Mouse (Mus musculus) embryo, embryonic 9.5 days (tissue): ENCODE results near the gene Mxi1.
A peak's percentile ranks its signal among the peaks of the same experiment; 100 is the strongest.

Experiments
- DNase-seq: peaks from one replicate; pipeline ENCODE4 v3.0.0-alpha.2; 2017; ENCODE audit errors: extremely low spot score

Mxi1 gene

DNA sequence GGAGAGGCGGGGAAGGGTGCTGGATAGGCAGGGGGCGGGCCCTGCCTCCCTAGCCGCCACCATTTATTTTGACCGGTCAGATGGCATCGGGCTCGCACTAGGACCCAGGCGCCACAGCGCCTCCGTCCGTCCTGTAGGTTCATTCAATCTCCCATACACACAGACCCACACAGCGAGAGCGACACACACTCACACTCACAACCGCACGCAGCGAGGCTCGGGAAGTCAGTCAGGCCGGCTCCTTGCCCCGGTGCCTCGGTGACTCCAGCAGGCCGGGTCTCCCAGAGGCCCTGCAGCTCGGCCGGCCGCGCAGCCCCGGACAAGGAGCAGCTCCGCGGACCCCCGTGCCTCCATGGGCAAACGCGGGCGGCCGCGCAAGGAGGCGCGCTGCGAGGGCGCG is at the start of gene Mxi1:
Gene Mxi1, plus strand, starts transcription at position 171 of the 400 bp plus-strand sequence.
- peak; percentile 86 for DNase-seq

DNA sequence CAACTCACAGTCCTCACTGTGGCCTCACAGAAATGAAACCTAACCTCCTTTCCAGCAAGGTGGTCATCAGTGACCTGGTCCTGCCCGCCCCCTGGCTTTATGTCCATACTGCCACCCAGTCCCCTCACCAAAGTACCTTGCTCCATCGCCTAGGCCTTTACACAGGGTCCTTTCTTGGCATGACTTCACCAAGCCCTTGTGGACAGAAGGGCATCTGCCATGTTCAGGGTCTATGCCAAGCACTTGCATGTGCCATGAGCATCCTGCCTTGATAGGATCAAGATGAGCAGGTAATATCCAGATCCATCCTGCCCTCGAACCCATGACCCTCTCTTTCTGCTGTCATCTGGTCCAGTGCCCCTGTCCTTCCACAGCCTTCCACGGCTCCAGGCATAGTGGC is 49.5 kb upstream of the Mxi1 start:
- DNase-seq, result no peak

DNA sequence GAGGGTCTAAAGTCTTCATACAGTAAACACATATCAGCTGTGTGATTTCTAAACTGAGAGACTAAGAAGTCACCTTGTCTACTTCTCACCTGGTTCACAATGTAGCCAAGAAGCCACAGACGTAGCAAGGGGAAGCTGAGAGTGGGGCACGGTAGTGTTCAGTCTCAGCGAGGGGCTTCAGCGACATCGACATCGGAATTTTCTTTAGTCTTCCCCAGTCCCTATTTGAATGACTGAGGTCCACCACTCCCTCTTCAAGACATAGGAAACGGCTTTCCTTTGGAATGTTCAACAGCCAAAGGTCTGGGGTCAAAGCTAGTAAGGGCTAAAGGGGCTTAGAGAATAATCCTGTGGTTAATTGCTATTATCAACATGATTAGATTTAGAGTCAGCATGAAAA is 48.3 kb upstream of the Mxi1 start:
- DNase-seq, result no peak

DNA sequence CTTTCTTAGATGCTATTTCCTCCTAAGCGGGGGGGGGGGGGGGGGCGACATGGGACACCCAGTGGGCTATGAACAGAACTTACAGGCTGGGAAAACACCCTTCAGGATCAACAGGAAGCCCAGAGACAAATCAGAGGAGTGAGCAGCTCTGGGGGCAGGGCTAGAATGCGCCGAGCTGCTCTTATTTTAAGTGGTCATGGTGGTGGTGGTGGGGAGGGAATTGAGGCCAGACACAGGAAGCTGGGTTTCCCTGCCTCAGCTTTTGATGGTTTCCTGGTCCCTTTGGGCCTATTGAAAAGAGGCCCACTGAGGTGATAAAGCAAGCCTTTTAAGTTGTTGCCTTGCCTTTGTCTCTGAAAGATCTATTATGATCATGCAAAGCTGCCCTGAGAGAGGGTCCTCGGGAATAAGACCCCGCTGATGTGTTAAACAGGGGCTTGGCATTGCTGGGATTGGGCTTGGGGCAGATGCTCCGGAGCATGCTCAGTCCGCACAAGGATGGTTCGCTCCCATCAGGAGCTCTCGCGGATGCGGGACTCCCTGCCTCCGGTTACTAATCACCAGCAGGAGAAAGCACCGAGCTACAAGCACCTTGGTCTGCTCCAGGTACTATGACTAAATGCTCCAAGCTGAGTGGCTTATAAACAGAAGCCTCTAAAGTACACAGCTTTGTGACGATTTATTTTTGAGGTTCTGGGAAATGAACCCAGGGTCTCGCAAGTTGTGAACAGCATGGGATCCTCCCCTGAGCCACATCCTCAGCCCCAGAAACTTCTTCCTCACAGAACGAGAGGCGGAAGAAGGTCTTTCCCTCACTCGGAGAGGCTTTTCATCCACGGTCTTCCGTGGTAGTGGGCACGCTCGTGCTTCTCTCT is 46.2 kb upstream of the Mxi1 start:
- DNase-seq, result peak; percentile 31

DNA sequence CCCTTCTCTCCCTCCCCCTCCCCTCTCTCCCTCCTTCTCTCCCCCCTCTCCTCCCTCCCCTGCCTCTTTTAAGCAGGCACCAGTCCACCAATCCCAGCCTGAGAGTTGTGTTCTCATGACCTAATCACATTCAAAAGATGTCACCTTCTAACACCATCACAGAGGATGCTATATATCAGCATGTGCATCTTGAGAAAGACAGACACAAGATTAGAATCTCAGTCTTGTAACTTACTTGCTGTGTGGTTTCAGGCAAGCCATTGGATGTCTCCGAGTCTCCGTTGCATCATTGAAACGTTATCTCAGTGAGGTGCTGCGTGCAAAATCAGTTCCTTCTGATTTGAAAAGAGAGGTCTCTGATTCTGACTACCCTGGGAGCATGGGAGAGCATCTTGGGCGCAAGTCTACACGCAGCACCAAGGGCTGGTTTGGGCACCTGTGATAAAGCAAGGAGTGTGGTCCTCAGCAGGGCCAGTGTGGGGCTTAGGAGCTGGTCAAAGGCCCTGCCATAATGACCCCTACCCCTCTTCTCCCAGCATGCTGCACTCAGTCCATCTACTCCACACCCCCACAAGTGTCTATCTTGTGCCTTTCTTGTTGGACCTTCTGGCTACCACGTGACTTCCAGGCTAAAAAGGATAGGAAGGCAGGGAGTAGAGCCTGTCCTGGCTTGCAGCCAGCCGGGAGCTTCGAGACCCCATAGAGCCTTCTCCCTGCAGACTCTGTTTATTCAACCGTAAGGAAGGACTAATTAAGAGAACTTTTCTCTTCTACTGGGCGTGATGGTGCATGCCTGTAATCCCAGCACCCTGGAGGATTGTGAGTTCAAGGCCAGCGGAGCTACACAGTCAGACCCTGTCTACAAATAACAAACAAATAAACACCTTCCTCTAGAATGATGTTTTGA is 45.2 kb upstream of the Mxi1 start:
- no peak for DNase-seq

DNA sequence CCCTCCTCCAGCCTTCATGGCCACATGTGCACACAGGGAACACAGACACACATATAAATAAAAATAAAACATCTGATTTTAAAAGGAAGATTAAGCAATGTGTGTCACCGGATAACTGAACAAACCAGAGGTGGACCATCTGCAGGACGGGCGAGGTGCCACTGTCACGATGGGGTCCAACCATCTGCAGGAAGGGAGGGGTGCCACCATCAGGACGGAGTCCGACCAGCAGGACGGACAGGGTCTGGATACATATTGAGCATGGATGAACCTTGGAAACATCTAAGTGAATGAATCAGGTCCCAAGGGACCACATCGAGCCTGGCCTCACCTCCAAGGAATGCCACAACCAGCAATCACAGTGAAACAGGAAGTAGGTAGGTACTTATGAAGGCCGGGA is 43.0 kb upstream of the Mxi1 start:
- DNase-seq, result no peak

DNA sequence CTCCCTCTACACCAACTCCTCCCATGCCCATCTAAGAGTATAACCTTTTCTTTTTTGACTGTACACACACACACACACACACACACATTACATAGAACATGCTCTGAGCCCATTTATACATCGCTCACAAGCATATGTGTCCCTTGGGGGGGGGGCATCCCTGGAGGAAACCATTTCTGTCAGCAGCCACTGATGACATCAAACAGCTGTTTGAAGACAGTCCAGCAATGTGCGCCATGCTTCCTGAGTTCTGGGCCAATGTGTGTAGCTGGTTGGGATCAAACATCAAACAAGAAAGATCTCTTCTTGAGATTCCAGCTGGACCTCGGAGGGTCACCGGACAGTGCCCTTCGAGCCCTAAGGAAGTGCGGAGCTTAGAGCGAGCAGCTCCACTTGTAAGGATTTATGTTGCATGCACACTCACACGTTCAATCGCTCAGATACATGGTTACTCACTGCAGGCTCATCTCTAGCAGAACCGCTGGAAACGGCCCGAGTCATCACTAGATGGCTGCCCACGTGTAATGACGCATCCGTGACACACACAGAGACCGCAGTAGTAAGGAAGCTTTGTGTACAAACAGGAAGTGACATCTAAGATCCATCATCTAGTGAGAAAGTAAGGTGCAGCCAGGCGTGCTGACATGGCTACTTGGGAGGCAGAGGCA is 37.1 kb upstream of the Mxi1 start:
- no peak for DNase-seq

DNA sequence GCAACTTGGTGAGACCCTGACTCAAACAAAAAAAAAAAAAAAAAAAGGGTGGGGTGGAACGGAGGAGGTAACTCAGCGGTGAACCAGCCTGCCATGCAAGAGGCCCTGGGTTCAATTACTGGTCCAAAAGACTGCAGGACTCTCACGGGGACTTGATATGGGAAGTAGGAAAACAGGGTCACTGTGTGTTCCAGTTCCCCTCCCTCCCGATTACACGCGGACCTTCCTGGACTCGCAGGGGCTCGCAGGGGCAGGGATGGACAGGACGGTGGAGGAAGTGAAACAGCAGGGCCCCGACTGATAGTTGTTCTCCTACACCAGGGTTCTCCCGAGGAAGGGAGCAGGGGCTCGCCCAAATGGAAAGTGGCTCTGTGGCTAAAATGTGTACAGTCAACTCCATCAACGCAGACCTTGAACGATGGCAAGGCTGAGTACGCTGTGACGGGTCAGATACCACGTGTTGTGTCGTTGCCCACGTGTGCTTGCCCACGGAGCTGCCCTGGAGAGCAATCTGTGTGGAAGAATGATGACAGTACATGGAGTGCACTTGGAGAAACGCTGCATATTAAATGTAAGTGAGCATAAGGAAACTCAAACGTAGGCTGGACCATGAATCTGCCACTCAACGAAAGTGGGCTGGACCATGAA is 36.4 kb upstream of the Mxi1 start:
- DNase-seq, result no peak

DNA sequence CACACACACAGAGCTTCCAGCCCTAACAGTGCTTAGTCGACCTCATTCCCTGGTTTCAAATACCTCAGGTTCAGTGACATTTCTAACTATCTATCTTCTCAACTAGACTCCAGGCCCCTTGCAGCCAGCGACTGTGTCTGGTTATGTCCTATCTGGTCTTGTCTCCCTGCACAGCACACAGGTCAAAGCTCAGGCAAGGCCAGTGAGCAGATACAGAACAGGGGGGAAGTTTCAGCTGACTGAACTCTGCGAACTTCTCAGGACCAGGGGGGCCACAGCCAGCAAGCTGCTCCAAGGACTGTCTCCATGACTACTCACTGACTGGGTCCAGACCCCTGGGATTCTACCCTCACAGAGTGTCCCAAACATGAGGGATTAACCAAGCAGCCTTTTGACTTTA is 35.1 kb upstream of the Mxi1 start:
- DNase-seq, result peak; percentile 30

DNA sequence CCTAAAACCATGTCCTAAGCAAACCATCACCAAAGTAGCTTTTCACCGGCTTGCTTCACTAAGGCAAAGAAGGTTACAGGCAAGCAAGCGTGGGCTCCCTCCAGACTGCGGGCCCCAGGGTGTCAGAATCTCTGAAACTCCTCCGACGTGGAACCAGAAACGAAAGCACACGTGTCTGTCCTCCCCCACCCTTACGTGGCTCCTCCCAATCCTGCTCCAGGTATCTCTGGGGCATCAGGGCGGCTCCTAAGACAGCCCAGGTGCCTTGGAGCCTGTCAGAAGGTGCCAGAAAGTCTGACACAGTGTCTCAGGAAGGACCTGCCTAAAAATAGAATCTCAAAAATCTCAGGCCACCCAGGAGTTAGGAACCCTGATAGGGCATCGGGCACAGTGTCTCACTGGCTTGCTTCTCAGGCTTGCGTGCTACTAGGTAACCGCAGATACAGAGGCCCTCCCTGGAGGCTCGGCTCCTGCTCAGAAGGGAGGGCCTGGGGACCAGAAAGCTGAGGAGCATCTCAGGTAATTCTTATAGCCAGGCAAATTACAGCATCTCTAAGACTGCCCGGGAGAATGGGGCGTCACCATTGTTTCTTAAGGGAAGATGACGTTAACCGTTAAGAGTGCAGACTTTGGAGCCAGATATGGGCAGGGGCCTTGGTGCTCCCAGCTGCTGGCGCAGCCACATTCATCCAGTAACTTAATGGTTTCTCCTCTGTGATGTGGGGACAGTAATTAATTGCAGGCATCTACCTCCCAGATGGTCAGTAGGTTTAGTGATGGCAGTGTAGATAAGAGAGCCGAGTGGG is 33.2 kb upstream of the Mxi1 start:
- no peak for DNase-seq

DNA sequence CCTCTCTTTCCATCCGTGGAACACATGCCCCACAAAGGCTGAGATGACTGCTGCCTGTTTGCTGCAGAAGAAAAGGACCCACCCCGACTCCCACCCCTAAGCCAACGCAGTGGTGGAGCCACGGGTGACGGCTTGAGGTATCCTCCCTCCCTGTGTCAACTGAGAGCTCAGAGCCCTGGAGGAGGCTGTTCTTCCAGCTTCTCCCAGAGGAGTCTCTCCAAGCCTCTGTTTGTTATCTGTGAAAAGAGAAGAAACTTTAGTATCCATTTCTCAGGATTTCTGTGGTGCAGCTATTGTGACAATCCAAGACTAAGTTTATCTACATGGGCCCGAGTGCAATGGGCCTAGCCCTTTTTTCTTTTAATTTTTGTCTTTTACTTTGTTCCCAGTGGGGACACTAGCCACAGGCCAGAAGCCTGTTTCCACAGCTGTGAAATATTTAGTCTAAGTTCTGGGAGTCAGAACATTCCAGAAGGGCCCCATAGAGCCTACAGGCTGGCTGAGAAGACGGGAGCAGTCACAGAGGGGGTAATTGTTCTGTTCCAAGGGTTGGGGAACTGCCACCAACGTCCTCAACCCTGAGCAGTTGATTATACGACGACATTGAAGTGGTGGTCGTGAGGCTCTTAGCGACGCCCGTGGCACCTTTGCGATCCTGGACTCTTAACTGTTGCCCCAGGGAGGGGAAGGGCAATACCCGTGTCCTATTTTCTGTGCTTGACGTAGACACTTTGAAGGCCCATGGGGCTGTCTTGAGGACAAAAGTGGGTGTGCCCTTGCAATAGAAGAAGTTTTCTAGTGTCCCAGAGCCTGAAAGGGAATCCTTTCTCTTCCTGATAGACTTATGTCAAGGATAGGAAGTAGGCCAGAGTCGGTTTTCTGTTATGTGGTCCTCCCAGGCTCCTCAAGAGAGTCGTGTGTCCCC is 31.6 kb upstream of the Mxi1 start:
- DNase-seq, result no peak

DNA sequence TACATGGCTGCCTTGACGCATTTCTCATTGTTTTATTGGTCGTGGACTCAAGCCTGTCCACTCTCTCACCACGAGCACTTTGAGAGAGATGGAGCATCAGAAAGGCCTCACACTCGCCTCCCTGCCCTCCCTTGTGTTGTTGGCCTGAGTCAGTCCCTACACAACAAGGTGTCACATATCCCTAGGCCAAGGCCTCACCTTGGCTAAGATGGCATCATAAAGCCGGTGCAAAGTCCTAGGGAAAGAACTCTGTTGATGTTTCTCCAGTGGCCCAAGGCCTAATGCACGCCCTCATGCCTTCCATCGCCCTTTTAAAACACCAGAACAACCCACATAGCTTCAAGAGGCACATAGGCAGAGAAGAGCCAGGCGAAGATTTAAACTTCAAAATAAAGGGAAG is 30.1 kb upstream of the Mxi1 start:
- DNase-seq, result no peak

DNA sequence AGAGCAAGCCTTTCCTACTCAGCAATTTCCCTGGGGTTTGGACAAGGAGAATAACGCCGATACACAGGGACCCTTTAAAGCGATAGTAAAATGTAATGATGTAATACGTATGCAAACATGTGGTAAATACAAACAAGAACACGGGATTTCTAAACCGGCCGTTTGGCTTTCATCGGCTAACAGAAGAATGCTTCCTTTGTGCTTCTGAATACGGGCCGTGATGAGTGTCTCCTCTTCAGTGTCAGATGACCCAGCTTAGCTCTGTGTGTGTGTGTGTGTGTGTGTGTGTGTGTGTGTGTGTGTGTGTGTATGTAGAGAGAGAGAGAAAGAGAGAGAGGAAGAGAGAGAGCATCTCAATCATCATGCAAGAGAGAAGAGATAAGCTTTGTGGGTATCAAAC is 27.7 kb upstream of the Mxi1 start:
- no peak for DNase-seq

DNA sequence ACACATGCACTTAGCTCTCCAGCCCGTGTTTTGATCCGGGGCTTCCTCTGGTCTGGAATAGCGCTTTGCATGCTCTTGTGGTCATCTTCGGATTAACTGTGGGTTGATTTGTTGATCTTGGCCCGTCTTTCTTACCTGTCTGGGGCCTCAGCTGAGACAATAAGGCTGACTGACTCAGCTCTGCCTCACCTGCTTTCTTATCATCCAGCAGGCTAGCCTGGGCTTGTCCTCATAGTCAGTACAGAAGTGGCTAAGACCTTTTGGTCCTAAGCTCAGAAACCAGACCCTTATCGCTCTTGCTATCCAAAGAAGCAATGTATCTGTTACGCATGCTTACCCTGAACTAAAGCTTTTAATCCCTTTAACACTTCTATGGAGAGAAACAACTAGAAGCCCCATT is 26.6 kb upstream of the Mxi1 start:
- DNase-seq, result no peak

DNA sequence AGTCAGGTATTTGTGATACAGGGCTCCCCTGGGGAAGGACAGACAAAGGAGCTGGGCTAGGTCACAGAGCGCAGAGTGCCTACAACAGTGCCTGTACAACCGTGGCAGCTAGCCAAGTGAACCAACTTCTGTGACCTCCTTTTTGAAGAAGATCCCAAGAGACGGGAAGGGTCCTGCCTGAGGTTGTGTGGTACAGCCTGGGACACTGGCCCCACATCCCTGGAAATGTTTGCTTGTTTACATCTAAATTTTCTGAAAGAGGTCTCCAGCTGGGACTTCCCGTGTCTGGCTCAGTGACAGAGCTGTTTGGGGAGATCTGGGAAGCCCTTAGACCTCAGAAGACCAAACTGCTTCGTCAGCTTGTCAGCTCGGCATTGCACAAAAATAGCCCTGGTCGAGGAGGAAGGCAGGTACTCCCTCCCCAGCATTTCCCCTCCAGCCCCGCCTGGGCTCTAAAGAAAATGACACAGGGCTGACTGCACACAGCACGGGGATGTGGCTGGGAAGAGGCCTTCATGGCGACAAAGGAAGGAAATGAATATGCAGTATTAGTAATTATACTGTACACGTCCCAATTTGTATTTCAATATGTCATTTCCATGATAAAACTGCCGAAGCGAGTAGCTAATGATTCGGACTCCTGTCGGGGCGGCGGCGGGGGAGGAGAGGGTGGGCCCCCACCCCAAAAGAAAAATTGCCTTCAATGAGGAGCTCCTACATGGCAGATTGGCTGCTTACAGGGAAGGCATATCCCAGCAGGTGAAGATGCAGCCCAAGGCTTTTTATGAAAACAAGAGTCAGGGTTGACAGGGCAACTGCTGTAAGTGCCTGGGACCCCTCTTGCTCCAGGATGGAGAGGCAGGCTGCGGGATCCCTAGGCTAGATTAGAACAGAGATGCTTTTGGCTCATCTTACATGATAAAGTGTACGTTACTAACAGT is 25.8 kb upstream of the Mxi1 start:
- DNase-seq, result no peak

DNA sequence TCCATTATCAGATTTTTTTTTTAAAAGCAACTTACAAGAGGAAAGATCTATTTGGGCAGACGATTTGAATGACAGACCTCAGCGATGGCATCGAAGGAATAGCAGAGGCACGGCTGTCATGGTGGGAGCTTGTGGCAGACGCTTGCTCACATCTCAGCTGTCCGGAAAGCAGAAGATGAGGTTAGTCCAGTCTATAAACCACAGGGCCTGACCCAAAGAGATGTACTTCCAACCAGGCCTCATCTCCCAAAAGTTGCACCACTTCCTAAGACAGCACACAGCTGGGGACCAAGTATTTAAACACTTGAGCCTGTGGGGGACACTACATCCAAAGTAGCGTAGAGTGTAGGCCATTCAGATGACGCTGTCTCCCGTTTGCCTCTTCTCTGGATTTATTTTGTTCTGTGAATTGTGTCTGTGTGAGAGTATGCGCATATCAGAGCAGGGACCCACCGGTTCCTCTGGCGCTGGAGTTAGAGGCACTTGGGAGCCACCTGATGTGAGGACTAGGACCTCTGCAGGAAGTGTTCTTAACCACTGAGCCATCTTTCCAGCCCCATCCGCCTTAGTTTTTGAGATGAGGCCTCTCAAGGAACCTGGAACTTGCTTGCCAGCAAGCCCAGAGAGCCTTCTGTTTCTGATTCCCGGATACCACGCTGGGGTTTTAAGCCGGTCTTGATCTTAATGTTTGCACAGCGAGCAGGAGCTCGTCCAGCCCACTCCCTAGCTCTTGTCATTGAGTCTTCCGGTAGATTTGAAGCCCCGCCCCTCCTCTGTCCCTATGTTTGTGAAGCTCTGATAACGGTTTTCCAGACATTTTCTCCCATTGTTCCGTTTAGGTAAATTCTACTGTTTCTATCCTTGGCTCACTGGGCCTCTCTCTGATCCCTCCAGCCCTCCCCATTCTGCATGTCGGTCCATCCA is 13.7 kb upstream of the Mxi1 start:
- DNase-seq, result no peak

DNA sequence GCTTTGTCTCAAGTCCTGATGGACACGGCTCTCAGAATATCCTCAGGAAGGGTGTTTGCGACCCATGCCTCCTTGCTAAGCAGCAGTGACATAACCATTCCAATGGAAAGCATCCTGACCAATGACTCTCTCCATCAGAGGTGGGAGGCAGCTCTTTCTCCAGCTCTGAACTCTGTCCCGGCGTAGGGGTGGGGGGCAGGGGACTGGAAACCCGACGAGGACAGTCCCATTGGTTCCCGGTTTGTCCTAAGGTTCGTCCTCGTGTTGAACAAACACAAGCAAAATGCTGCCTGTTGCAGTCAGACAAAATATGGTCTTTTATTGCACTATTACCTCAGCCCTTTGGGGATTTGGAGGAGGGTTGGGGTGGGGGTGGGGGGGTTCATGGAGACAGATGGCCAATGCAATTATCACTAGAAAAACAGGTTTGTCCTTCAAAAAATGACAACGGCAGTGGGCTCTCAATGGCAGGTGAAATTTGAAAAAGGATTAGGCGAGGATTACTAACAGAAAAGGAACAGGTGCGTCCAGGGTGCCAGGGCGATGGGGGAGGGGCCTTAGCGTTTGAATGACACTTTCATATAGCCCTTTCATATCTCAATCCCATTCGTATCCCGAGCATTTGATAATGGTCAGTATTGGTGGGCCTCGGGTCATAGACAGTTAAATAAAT is 11.0 kb upstream of the Mxi1 start:
- no peak for DNase-seq
